1 mouse cellular context compared by ENCODE assay signal in the genomic region with DNA sequence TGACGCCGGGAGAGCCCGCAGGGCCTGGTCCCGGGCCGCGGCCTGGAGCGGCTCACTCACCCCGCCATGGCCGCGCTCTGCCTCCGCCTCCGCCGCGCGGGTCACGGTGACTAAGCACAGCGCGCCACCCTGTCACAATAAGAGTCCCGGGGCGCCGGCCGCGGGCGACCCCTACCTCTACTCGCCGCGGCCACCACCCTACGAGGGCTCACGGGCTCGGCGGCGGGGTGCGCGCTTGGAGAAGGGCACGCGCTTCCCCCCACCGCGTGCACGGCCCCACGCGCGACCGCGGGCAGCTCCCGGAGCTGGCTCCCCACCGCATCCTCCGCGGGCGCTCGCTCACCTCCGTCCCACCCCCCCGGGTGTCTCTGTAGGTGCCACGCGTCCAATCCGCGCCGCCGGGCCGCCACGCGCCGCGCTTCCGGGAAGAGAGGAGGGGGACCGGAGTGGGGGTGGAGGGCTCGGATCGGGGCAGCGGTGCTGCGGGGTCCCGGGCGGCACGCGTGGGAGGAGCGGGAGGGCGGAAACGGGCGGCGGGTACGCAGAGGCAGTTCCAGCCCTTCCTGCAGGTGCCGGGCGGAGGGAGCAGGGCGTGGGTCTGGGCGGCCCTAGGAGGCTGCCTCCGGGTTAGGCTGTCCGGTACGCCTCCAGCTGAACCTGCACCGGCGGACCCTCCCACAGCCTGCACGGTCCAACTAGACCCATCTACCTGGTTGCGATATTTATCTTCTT.
TF ChIP-seq lines count a peak whose summit lies in the region.

A gene (minus strand): TSS at position 629 of the 732 bp plus-strand sequence.

TF ChIP-seq in CH12.LX, 34 proteins besides CTCF, POLR2A, EP300 and RAD21 (continued from another document):
- no peak for TF ChIP-seq PAX5 (IDR thresholded peaks at IDR 0.05; ENCODE audit: low read length)
